Mouse (Mus musculus) large intestine, adult 2 months (tissue): ENCODE results near the gene Pbx2. TPM values are rescaled to one million over a fixed set of nuclear protein-coding genes. Genes with fewer than 3 reads are reported as not detected.

Experiments
- DNase-seq: peaks from one replicate; pipeline ENCODE4 v3.0.0-alpha.2; 2012; ENCODE audit warnings: low read depth, low spot score
- WGBS: fragments of 180-500 bp; shearing (Covaris S2); methylation state at CpG from one replicate; pipeline ENCODE4 v1.1.7; 2018; 5-methylcytosine and 5-hydroxymethylcytosine counted together
- polyA plus RNA-seq: library from polyadenylated mRNA; depleted of rRNA; stranded (reverse); fragments of >200 nt; gene quantifications from 2 replicates; pipeline ENCODE4 v1.2.3, GENCODE M21; 2012

Pbx2 gene
- polyA plus RNA-seq, 1 experiment = 34.5 TPM

- WGBS = 54% methylated on average over 15 of the region's 15 CpGs
- DNase-seq = no peak
Measured at GRCm38 (mm10) chr17:34572361-34572760, 18.7 kb upstream of the Pbx2 start.

- DNase-seq = no peak
Measured at GRCm38 (mm10) chr17:34576577-34576976, 14.5 kb upstream of the Pbx2 start.

GRCm38 (mm10) chr17:34578070-34578469 lies 13.0 kb upstream of the Pbx2 start:
- no peak for DNase-seq
- WGBS = 87% methylated on average over 3 of the region's 3 CpGs

More at GRCm38 (mm10) chr17:34576577-34576976, 14.5 kb upstream of the Pbx2 start:
- WGBS = 29% methylated on average over 5 of the region's 5 CpGs

GRCm38 (mm10) chr17:34582528-34582927 lies 8.5 kb upstream of the Pbx2 start:
- DNase-seq = no peak
- WGBS = 90% methylated on average over 12 of the region's 12 CpGs

- 74% methylated on average over 7 of the region's 7 CpGs for WGBS
- DNase-seq = no peak
Measured at GRCm38 (mm10) chr17:34583397-34583796, 7.7 kb upstream of the Pbx2 start.

GRCm38 (mm10) chr17:34583819-34584218 lies 7.2 kb upstream of the Pbx2 start:
- WGBS = 94% methylated on average over 8 of the region's 8 CpGs
- no peak for DNase-seq

- DNase-seq = no peak
- WGBS = 91% methylated on average over 8 of the region's 8 CpGs
Measured at GRCm38 (mm10) chr17:34585121-34585520, 5.9 kb upstream of the Pbx2 start.

- DNase-seq = no peak
- 57% methylated on average over 32 of the region's 32 CpGs for WGBS
Measured at GRCm38 (mm10) chr17:34585877-34586771, 4.9 kb upstream of the Pbx2 start.

GRCm38 (mm10) chr17:34586796-34587422 lies 4.2 kb upstream of the Pbx2 start:
- 1% methylated on average over 38 of the region's 38 CpGs for WGBS
- no peak for DNase-seq

- WGBS = 1% methylated on average over 50 of the region's 50 CpGs
- no peak for DNase-seq
Measured at GRCm38 (mm10) chr17:34587423-34587811, 3.6 kb upstream of the Pbx2 start.

- 2% methylated on average over 19 of the region's 19 CpGs for WGBS
- DNase-seq = no peak
Measured at GRCm38 (mm10) chr17:34587814-34588213, 3.3 kb upstream of the Pbx2 start.

GRCm38 (mm10) chr17:34588767-34589166 lies 2.3 kb upstream of the Pbx2 start:
- WGBS = 84% methylated on average over 3 of the region's 3 CpGs
- DNase-seq = no peak

- 68% methylated on average over 7 of the region's 7 CpGs for WGBS
- no peak for DNase-seq
Measured at GRCm38 (mm10) chr17:34589206-34589605, 1.9 kb upstream of the Pbx2 start.

- 15% methylated on average over 7 of the region's 7 CpGs for WGBS
- DNase-seq = no peak
Measured at GRCm38 (mm10) chr17:34589681-34590101, 1.4 kb upstream of the Pbx2 start, which contains the start of gene Gpsm3. Gene Gpsm3 (plus strand): TSS chr17:34589806.

GRCm38 (mm10) chr17:34590154-34590987 lies 695 bp upstream of the Pbx2 start:
- 70% methylated on average over 15 of the region's 15 CpGs for WGBS
- no peak for DNase-seq

GRCm38 (mm10) chr17:34591994-34592375 lies 919 bp downstream of the Pbx2 start:
- WGBS = under 1% methylated on average over 31 of the region's 35 CpGs
- no peak for DNase-seq

- no peak for DNase-seq
- WGBS = 1% methylated on average over 32 of the region's 32 CpGs
Measured at GRCm38 (mm10) chr17:34592581-34593549, 1.8 kb downstream of the Pbx2 start.

- no peak for DNase-seq
- WGBS = 41% methylated on average over 34 of the region's 34 CpGs
Measured at GRCm38 (mm10) chr17:34593752-34594525, 2.9 kb downstream of the Pbx2 start.
